Mouse (Mus musculus) Patski (cell line): ENCODE measurements around the gene Ascl3. TPM values are rescaled to one million over a fixed set of nuclear protein-coding genes. Genes with fewer than 3 reads are reported as not detected.

Experiments
- ATAC-seq: fragments of 100-300 bp; one replicate; pipeline ENCODE4 v1.8.0; 2021
- CTCF ChIA-PET: fragments of 350-600 bp; sonication (Branson Sonifier 250); formaldehyde crosslinking; loops from one replicate; lab custom pipeline; 2022; ENCODE audit warnings: inconsistent platforms; lab: Charles Lee
- POLR2A ChIA-PET: fragments of 350-600 bp; sonication (Branson Sonifier 250); formaldehyde crosslinking; loops from one replicate; lab custom pipeline; 2022; ENCODE audit warnings: antibody characterized with exemption, inconsistent platforms; lab: Charles Lee
- DNase-seq: peaks from one replicate; pipeline ENCODE4 v3.0.0-alpha.2; 2011; ENCODE audit warnings: low read depth, low spot score
- H3K27me3 ChIP-seq: fragments of 371-371 bp; one replicate; pipeline ENCODE4 v1.5.1; 2021
- CTCF ChIP-seq: fragments of 100-300 bp; IDR thresholded peaks from one replicate; pipeline ENCODE4 v1.5.1; 2021
- in situ Hi-C: fragments of 300-500 bp; cut with MboI; formaldehyde crosslinking; loops from 3 replicates; pipeline ENCODE4 v1.11.1; 2018; ENCODE audit warnings: low pct_unique_long_range_greater_than_20kb, mixed read lengths
- polyA plus RNA-seq: library from polyadenylated mRNA; unstranded; gene quantifications from one replicate; pipeline ENCODE4 v1.2.3, GENCODE M21; 2021

The Ascl3 gene
- polyA plus RNA-seq, 1 experiment from 2014 or later: 0.19 TPM

DNA sequence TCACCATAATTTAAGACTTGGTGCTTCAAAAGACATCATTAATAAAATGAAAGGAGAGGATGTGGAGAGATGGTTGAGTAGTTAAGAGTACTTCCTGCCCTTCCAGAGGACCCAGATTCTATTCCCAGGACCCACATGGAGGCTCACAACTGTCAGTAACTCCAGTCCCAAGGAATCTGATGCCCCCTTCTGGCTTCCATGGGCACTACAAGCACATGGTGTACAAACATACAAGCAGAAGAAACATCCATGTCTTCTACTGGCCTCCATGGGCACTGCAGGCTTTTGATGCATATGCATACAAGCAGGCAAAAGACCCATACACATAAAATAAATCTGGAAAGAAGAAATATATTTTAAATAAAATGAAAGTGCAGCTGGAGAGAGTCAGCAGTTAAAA, 31.3 kb downstream of the Ascl3 start:
- DNase-seq (no peak), ATAC-seq (no peak)
- CTCF ChIA-PET: interaction anchor here (1.3 kb wide), 1 partner anchor 17 kb away, joined by 3 read pairs; no protein-coding TSS in a partner anchor
- TF ChIP-seq CTCF: peak; percentile 59
- POLR2A ChIA-PET: no interaction called here
- in situ Hi-C loops: loop anchor here (25.0 kb wide), 3 partner anchors 163 to 538 kb away; partner anchors contain the start of gene Zfp143
- no peaks in the 10 kb centered on the region for H3K27me3 ChIP-seq

DNA sequence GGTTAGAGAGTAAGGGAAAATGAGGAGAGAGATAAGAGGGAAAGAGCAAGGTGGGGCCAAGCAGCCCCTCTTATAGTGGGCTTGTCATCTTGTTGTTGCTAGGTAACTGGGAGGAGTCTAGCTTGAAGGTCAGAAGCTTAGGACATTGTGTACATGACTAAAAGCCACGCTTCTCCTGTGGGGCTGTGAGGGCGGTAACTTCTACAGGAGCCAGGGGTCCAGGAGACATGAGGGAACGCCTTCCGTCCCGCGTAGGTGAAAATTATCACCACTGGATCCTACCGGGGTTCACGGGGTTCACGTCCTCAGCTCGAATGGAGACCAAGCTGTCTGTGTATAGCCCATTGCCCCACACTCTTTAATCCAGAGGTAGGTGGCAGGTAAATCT, 36.2 kb downstream of the Ascl3 start:
- in situ Hi-C loops: no loop called here
- DNase-seq: no peak

DNA sequence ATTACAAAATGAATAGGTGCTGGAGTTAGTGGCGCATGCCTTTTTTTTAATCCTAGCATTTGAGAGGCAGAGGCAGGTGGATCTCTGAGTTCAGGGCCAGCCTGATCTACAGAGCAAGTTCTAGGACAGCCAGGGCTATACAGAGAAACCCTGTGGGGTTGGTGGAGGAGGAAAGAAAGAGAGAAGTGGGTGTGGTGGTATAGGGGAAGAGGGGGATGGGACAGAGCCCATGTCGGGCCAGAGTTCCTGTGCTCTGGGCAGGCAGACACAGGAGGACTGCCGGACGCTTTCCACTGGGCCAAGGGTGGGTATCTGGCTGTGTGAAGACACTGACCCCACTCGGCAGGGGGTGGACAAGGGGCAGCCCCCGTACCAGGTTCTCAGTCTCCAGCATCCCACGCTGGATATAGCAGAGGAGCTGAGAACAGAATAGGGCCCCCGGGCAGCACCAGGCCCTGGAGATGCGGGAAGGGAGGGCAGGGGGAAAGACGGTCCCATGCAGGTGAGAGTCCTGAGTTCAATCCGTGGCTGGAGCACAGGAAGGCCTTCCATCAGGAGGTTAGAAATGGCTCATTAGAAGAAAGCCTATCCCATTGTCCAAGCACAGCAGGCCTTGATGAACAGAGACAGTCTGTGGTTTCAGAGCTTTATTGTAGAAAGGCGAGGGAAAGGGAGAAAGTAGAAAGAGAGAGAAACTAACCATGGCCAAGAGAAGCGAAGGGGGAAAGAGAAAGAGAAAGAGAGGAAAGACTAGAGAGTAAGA, 36.8 kb downstream of the Ascl3 start:
- no peaks in the 10 kb centered on the region for H3K27me3 ChIP-seq
- ATAC-seq (no peak), DNase-seq (no peak)
- no peak for TF ChIP-seq CTCF
- ChIA-PET POLR2A (no interaction called here), CTCF (no interaction called here)
- in situ Hi-C loops: no loop called here

More for the DNA sequence above, 36.2 kb downstream of the Ascl3 start:
- H3K27me3 ChIP-seq: no peaks in the 10 kb centered on the region
- TF ChIP-seq CTCF: no peak
- CTCF ChIA-PET: no interaction called here
- no peak for ATAC-seq
- POLR2A ChIA-PET: no interaction called here

DNA sequence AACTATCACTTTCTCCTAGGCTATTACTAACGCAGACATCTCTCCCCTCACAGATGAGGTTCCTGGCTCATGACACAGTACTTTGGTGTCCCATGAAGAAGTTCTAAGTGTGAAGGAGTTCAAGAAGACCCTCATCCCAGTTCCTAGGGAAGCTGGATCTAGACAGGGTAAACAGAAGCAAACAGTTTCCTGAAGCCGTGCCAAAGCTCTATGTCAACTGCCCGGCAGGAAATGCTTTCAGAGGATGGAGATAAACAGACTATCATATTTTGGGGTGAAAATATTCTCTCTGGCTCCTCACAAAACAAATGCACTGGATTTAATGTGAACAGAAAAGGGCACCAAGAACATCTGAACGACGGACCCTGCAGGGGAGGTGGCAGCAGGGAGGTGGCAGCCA, 40.6 kb downstream of the Ascl3 start:
- in situ Hi-C loops: no loop called here
- ChIA-PET CTCF (interaction anchor here (1.4 kb wide), 1 partner anchor 18 kb away, joined by 3 read pairs; no protein-coding TSS in a partner anchor), POLR2A (interaction anchor here (0.6 kb wide), 1 partner anchor 82 kb away, joined by 10 read pairs; no protein-coding TSS in a partner anchor)
- ATAC-seq: no peak
- DNase-seq: no peak
- no peak for TF ChIP-seq CTCF
- H3K27me3 ChIP-seq: no peaks in the 10 kb centered on the region

DNA sequence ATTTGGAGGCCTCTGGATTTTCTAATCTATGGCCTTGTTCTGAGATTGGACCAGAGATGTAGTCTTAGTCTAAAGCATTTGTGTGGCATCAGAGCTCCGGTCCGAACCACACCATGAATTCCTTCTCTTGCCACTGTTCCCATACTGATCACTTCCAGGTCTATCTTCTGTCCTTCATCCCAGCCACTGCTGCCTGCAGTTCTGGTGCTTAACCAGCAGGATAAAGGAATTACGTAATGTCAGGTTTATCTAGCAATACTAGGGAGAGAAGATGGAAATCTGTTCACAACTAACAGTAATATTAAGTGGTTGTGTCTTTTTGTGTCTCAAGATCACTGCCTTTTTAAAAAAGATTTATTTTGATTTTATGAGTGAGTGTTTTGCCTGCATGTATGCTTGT, 41.4 kb downstream of the Ascl3 start:
- CTCF ChIA-PET: interaction anchor here (1.4 kb wide), 1 partner anchor 17 kb away, joined by 3 read pairs; no protein-coding TSS in a partner anchor
- POLR2A ChIA-PET: no interaction called here
- DNase-seq: no peak
- TF ChIP-seq CTCF: peak; percentile 46
- no peaks in the 10 kb centered on the region for H3K27me3 ChIP-seq
- in situ Hi-C loops: no loop called here
- ATAC-seq: no peak

DNA sequence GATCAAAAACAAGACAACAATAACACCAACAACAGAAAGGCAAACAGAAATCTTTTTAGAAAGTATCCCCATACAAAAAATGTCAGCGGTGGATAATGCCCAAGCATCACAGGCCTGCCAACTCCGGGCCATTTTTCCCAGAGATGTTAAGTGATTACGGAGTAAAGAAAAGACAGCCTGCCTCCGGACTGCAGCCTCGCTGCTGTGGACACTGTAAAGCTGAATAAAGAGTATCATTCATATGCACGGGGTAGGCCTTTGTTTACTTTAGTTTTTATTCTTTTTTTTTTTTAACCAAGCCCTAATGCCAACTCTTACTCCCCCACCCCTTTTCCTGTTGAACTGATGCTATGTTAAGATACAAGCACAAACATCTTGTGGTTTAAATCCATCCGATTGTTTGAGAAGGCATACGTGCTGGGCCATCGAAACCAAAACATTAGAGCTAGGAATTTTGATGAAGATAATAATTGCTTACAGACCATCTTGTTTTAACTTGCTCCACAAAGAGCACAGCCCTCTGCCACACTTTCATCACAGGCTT, 44.9 kb downstream of the Ascl3 start:
- ChIA-PET CTCF (interaction anchor here (1.0 kb wide), 1 partner anchor 11 kb away, joined by 3 read pairs; no protein-coding TSS in a partner anchor), POLR2A (no interaction called here)
- no peak for TF ChIP-seq CTCF
- ATAC-seq (no peak), DNase-seq (no peak)
- in situ Hi-C loops: no loop called here
- no peaks in the 10 kb centered on the region for H3K27me3 ChIP-seq

DNA sequence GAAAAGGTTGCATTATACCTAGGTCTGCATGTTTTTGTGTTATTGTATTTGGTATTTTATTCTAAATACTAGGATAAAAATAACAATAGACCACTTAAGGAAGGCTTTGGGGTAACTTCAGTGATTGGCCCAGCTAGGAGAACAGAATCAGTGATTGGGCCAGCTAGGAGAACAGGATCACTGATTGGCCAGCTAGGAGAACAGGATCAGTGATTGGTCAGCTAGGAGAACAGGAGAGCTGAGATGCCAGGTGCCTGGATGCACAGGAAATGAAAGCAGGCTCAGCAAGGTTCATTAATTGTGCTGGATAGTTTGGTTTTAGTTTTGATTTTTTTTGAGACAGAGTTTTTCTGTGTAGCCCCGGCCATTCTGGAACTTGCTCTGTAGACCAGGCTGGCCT, 50.6 kb downstream of the Ascl3 start:
- no peak for TF ChIP-seq CTCF
- in situ Hi-C loops: no loop called here
- DNase-seq (no peak), ATAC-seq (no peak)
- POLR2A ChIA-PET: no interaction called here
- no peaks in the 10 kb centered on the region for H3K27me3 ChIP-seq
- CTCF ChIA-PET: interaction anchor here (0.9 to 1.0 kb wide), 3 partner anchors 30 to 62 kb away, joined by 3 read pairs; no protein-coding TSS in a partner anchor

DNA sequence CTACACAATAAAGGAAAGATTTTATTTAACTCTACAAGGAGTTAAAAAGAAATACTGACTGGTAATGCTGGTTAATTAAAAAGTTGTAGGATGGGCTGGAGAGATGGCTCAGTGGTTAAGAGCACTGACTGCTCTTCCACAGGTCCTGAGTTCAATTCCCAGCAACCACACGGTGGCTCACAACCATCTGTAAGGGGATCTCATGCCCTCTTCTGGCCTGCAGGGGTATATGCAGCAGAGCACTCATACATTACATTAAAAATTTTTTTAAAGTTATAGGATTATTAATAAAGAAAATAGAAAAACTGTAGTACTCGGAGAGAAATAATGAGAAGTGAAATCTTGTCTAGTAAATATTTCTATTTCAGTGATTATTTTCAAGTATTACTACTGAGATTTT, 51.2 kb downstream of the Ascl3 start:
- DNase-seq: no peak
- ChIA-PET POLR2A (no interaction called here), CTCF (interaction anchor here (0.9 kb wide), 1 partner anchor 61 kb away, joined by 3 read pairs; no protein-coding TSS in a partner anchor)
- peak; percentile 59 for TF ChIP-seq CTCF
- in situ Hi-C loops: no loop called here
- H3K27me3 ChIP-seq: no peaks in the 10 kb centered on the region
- no peak for ATAC-seq

Other genes with a start within 250 kb of the Ascl3 start
- 0.32 TPM for gene Trim66, start 223.6 kb downstream of the Ascl3 start, polyA plus RNA-seq
- 478 TPM for gene Rpl27a, start 212.6 kb downstream of the Ascl3 start, polyA plus RNA-seq
- 183 TPM for gene St5, start 28.1 kb downstream of the Ascl3 start, polyA plus RNA-seq
- 43.0 TPM for gene Akip1, start 28.0 kb downstream of the Ascl3 start, polyA plus RNA-seq
- 0.55 TPM for gene BC051019, start 7.9 kb downstream of the Ascl3 start, polyA plus RNA-seq
- 58.3 TPM for gene Tmem9b, start 21.1 kb upstream of the Ascl3 start, polyA plus RNA-seq
- 0.54 TPM for gene Nrip3, start 50.3 kb upstream of the Ascl3 start, polyA plus RNA-seq
- not detected for gene Scube2, start 134.0 kb upstream of the Ascl3 start, polyA plus RNA-seq
- gene Dennd5a, start 228.7 kb upstream of the Ascl3 start, polyA plus RNA-seq: 112 TPM